Mouse (Mus musculus) liver, postnatal 0 days (tissue): Measurements from ENCODE around the gene Bcas2.

ENCODE experiments used
- CTCF ChIP-seq: sonication (generic); IDR thresholded peaks from 2 replicates; pipeline ENCODE4 v1.5.1; 2016; ENCODE audit warnings: antibody characterized with exemption, low read depth
- EP300 ChIP-seq: IDR thresholded peaks from 2 replicates; pipeline ENCODE4 v1.6.1; 2016; ENCODE audit warnings: antibody characterized with exemption, low read depth, mild to moderate bottlenecking

DNA sequence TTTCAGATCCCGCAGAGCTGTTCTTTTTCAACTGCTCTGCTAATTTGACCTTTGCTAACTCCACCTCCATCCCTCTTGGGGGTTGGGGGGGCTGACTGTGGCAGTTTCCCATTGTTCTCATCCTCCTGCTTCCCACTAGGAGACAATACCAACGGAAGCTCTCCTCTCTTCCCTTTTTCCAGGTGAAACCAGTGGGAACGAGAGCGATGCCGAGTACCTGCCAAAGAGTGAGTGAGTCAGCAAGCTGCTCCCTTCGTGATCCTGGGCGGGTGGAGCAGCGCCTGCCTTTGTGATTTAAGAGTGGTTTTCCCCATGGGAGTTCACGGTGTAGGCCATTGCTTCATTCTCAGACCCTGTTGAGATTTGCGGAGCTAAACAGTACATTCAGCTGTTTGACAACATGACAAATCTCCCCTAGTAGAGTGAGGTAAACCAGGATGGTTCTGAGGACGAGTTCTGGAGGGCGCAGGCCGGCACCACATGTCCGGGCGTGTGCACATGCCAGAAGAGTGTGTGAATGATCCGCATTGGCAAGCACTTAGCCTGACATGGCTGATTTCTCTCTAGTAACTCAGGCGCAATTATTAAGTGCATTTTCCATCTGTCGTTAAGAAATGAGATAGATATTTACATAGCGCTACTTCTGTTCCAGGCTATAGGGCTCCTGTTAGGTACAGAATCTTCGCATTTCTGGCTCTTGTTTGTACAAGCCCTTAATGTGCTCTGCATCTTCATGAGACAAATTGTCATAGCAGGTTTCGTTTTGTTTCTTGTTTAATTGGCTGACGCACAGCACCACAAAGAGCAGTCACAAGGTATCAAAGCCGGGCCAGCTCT, 24.9 kb upstream of the Bcas2 start:
- no peak for TF ChIP-seq CTCF
- no peak for TF ChIP-seq EP300
